Mouse (Mus musculus) G1E (cell line): ENCODE measurements around the gene Alx3. TPM values are rescaled to one million over a fixed set of nuclear protein-coding genes. Genes with fewer than 3 reads are reported as not detected.

Source experiments
- ATAC-seq: 2 replicates; pipeline ENCODE4 v1.8.0; 2016; ENCODE audit warnings: mild to moderate bottlenecking; ENCODE audit not compliant: insufficient number of reproducible peaks, poor library complexity, low FRiP score, severe bottlenecking; ENCODE audit errors: extremely low read depth
- DNase-seq: peaks from one replicate; pipeline ENCODE4 v3.0.0; 2012; ENCODE audit warnings: low spot score
- H3K27me3 ChIP-seq: 2 replicates; pipeline ENCODE4 v1.6.1; 2012; ENCODE audit warnings: mild to moderate bottlenecking, low read length, inconsistent platforms; ENCODE audit not compliant: insufficient read depth
- H3K36me3 ChIP-seq: replicated peaks from 2 replicates; pipeline ENCODE3; 2012; ENCODE audit warnings: mild to moderate bottlenecking, inconsistent platforms
- H3K4me1 ChIP-seq: 2 replicates; pipeline ENCODE4 v1.6.1; 2012; ENCODE audit warnings: low read depth, low read length, inconsistent platforms, mixed read lengths; ENCODE audit not compliant: insufficient read depth
- H3K4me3 ChIP-seq: 2 replicates; pipeline ENCODE4 v1.5.1; 2012; ENCODE audit warnings: low read depth, mild to moderate bottlenecking, inconsistent platforms, low read length, moderate library complexity, mixed read lengths
- H3K9me3 ChIP-seq: replicated peaks from 2 replicates; pipeline ENCODE4 v1.6.1; 2012; ENCODE audit warnings: inconsistent platforms
- CTCF ChIP-seq: IDR thresholded peaks from 2 replicates; pipeline ENCODE4 v1.5.1; 2012; ENCODE audit warnings: low read depth, low read length, inconsistent platforms, mixed read lengths
- GATA1 ChIP-seq: IDR thresholded peaks from 2 replicates; pipeline ENCODE4 v1.6.1; 2012; ENCODE audit warnings: borderline replicate concordance, low read length, inconsistent platforms, mixed read lengths
- GATA2 ChIP-seq: IDR thresholded peaks from 2 replicates; pipeline ENCODE4 v1.6.1; 2012; ENCODE audit warnings: low read depth, low read length, inconsistent platforms, borderline replicate concordance
- POLR2AphosphoS5 ChIP-seq: IDR thresholded peaks from 2 replicates; pipeline ENCODE4 v1.6.1; 2012; ENCODE audit warnings: low read depth, low read length, inconsistent platforms; ENCODE audit not compliant: insufficient replicate concordance
- TAL1 ChIP-seq: conservative IDR thresholded peaks from 2 replicates; pipeline ENCODE4 v1.6.1; 2012; ENCODE audit warnings: low read depth, low read length, inconsistent platforms, mixed read lengths
- polyA plus RNA-seq: library from polyadenylated mRNA; stranded (reverse); fragments of >175 nt; gene quantifications from 2 replicates; pipeline ENCODE4 v1.2.3, GENCODE M21; 2012
- total RNA-seq, 2 experiments: library from RNA; stranded (forward) in 1 of 2; stranded (reverse) in 1 of 2; fragments of 200-1000 nt in 1 of 2; fragments of >200 nt in 1 of 2; fragmentation: Nextera tagmentation in 1 of 2; gene quantifications; 2 replicates each; pipeline ENCODE4 v1.2.3; 2014 to 2017

The Alx3 gene
- total and polyA plus RNA-seq, 3 experiments: 0.11 TPM; not detected in 2

DNA sequence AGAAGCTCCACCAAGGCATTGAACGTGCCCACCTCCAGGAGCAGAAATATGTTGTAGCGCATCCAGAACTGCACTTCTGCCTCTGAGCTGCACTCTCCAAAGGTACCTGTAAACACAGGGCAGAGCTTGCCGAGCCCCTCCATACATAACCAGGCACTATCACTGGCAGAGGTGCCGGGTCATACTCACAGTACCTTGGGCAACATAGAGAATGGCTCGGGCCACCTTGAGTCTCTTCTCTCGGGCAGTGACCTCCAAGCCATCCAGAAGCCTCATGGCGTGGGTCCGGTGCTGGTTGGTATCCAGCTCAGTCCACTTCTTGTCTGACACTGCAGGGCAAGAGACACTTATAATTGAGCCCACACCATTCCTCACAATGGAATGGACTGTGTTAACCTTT, 31.9 kb downstream of the Alx3 start:
- DNase-seq (no peak), ATAC-seq (no peak)
- no peaks in the 10 kb centered on the region for H3K9me3 ChIP-seq
- peaks cover 10% of the 10 kb centered on the region for H3K4me1 ChIP-seq
- no peak overlapping the region for H3K4me3 ChIP-seq
- H3K27me3 ChIP-seq: no peaks in the 10 kb centered on the region
- H3K36me3 ChIP-seq: peaks cover 79% of the 10 kb centered on the region
- TF ChIP-seq GATA2 (no peak), TAL1 (no peak), GATA1 (no peak), CTCF (no peak), POLR2AphosphoS5 (no peak)

DNA sequence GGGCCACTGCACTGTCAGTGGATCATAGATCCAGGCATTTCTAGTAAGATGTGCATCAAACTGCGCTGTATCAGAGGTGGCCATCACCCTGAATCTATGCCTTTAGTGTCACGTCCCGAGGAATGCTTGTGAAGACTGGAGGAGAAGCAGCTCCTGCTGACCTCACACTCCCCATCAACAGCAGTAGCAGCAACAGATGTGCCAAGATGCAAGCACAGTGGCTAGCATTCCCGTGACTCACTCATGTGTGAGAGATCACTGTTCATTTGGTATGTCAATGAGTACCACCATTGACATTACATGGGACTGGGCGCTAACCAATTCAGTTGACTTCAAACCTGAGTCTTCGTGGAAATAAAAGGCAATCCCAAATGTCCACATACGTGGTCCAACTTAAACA, 32.8 kb downstream of the Alx3 start:
- Histone ChIP-seq H3K4me1 (peaks cover 14% of the 10 kb centered on the region), H3K4me3 (no peak overlapping the region), H3K36me3 (peaks cover 70% of the 10 kb centered on the region), H3K27me3 (no peaks in the 10 kb centered on the region), H3K9me3 (no peaks in the 10 kb centered on the region)
- ATAC-seq (no peak), DNase-seq (no peak)
- no peak for TF ChIP-seq GATA2
- no peak for TF ChIP-seq GATA1
- no peak for TF ChIP-seq POLR2AphosphoS5
- no peak for TF ChIP-seq TAL1
- TF ChIP-seq CTCF: no peak

DNA sequence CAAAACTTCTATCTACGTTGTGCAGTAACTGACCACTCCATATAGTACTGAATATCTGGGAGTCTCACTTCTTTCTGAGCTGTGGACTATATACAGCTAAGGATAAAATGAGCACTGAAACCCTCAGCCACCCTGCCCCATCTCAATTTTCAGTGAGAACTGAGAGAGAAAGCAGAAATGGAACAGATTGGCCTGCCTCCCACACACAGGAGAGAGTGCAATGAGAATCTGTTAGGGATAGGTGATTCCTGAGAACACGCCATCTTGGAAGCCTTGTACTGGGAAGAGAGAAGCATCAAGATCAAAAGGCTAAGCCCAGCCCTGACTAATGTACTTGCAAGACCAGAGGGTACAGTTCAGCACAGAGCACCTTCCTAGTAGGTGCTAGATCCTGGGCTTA, 33.7 kb downstream of the Alx3 start:
- DNase-seq (no peak), ATAC-seq (no peak)
- H3K9me3 ChIP-seq: no peaks in the 10 kb centered on the region
- H3K27me3 ChIP-seq: no peaks in the 10 kb centered on the region
- H3K4me1 ChIP-seq: peaks cover 14% of the 10 kb centered on the region
- peaks cover 61% of the 10 kb centered on the region for H3K36me3 ChIP-seq
- no peak overlapping the region for H3K4me3 ChIP-seq
- no peak for TF ChIP-seq POLR2AphosphoS5
- no peak for TF ChIP-seq GATA1
- TF ChIP-seq TAL1: no peak
- no peak for TF ChIP-seq CTCF
- no peak for TF ChIP-seq GATA2

DNA sequence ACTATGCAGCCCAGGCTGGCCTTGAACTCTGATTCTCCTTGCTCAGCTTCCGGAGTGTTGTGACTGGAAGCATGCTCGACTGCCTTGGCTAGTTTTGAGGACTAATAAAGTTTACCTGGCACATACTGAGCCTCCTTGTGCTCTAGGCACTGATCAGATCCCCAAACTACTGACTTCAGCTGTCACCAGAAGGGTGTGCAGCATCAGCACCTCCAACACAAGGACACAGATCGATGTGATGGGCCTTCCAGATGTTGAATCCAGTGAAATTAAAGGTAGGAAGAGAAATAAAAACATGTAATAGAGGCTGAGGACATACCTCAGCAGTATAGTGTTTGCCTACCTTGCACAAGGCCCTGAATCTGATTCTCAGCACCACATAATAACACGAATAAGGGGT, 34.6 kb downstream of the Alx3 start:
- Histone ChIP-seq H3K36me3 (peaks cover 52% of the 10 kb centered on the region), H3K9me3 (no peaks in the 10 kb centered on the region), H3K27me3 (no peaks in the 10 kb centered on the region), H3K4me1 (peaks cover 14% of the 10 kb centered on the region), H3K4me3 (no peak overlapping the region)
- ATAC-seq (no peak), DNase-seq (no peak)
- TF ChIP-seq GATA1: no peak
- no peak for TF ChIP-seq CTCF
- no peak for TF ChIP-seq POLR2AphosphoS5
- TF ChIP-seq TAL1: no peak
- TF ChIP-seq GATA2: no peak

DNA sequence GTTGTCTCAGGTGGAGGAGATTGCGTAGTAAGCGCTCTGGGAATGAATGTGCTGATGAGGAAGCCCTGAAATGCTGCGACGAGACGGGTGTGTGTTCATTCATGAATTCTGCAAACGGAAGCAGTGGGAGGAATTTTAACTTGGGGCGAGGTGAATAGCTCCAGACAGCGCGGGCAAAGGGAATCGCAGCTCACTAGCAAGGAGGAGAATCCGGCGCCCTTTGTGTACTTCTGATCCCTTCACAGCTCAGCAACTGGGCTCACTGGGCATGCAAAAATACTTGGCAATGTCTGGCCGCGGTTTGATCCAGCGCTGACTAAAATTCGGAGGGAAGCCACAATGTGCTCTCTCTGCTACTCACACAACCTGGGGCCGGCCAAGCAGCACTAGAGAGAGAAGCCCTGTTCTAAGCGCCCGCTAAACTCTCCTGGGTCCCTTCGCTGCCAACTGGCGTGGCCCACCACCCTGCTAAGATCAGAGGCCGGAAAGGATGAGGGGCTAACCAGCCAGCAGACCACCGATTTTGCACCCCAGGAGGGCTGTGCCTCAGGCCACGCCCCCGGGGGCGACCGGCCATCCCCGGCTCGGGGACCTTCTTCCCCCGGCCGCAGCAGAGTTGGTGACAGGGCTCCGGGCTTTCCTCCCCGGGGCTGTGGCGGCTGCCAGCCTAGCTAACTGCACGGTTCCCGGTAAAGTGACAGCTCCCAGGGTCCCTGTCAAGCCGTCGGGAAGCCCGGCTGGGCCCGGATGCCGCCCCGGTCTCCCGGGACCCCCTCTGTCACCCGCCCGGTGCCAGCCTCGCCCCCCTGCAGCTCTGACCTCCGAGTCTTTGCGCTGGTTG, 36.1 kb downstream of the Alx3 start, which contains the start of gene Gm10961:
Gene Gm10961, plus strand, starts transcription at position 641 of the 841 bp plus-strand sequence.
- H3K36me3 ChIP-seq: peaks cover 38% of the 10 kb centered on the region
- H3K4me1 ChIP-seq: peaks cover 14% of the 10 kb centered on the region
- 0 out of 2 replicates have a peak, but pooled peaks have one; percentile 11 for ATAC-seq
- peak; percentile 59 for DNase-seq
- TF ChIP-seq GATA2 (no peak), POLR2AphosphoS5 (no peak), TAL1 (no peak), CTCF (no peak), GATA1 (no peak)
- peak within 1 kb of the TSS; percentile 90 for H3K4me3 ChIP-seq
- H3K9me3 ChIP-seq: no peaks in the 10 kb centered on the region
- peaks cover 2% of the 10 kb centered on the region for H3K27me3 ChIP-seq

DNA sequence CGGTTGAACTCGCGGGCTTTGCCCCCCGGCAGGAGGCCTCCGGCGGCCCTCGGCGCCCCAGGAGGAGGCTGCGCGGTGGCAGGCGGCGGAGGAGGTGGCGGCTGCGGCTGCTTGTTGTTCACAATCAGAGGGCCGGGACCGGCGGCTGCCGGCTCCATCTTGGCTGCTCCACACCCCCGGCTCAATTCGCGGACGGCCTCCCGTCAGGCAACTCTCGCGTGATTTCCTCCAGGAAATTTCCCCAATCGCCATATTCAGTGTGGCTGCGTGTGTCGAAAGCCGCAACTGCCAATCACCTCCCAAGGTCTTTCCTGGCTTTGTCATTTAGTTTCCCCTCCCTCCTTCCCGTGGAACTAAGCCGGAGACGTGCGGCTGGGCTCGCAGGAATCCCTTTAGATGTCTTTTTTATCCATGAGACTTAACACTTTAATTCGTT, 36.7 kb downstream of the Alx3 start, which contains the start of gene Strip1:
Gene Strip1, minus strand, starts transcription at position 172 of the 436 bp plus-strand sequence.
- Histone ChIP-seq H3K4me1 (peaks cover 14% of the 10 kb centered on the region), H3K27me3 (peaks cover 9% of the 10 kb centered on the region), H3K9me3 (no peaks in the 10 kb centered on the region), H3K36me3 (peaks cover 31% of the 10 kb centered on the region), H3K4me3 (peak within 1 kb of the TSS; percentile 90)
- TF ChIP-seq TAL1 (no peak), GATA1 (no peak), GATA2 (no peak), CTCF (no peak), POLR2AphosphoS5 (no peak)
- ATAC-seq (peak; percentile 94), DNase-seq (peak; percentile 96)
